Mouse (Mus musculus): Measurements from ENCODE around the gene Ccn2. TPM values are rescaled to one million over a fixed set of nuclear protein-coding genes. Genes with fewer than 3 reads are reported as not detected.

Gene Ccn2
- polyA plus RNA-seq, 1 experiment from 2014 or later: 29.5 TPM

GRCm38 (mm10) chr10:24593556-24593955 is 1.7 kb upstream of the Ccn2 start:
- Histone ChIP-seq H3K4me3 (ENCODE audit: control insufficient read depth in 1 of 2, insufficient read depth in 1 of 2, low read depth in 1 of 2, low read length in 2 of 2) (no peak overlapping the region), H3K9me3 (ENCODE audit: control insufficient read depth, low read length) (no peaks in the 10 kb centered on the region), H3K27ac (replicated peaks in 1 of 2; ENCODE audit: control insufficient read depth in 1 of 2, insufficient read depth in 1 of 2, low read depth in 2 of 2, low read length in 2 of 2) (peak overlapping the region; percentile 89 to 92; a peak in 3 of 4 replicates), H3K36me3 (ENCODE audit: control insufficient read depth, insufficient read depth, low read length) (peaks cover 16% of the 10 kb centered on the region), H3K4me1 (ENCODE audit: control insufficient read depth in 2 of 2, insufficient read depth in 2 of 2, low read length in 2 of 2) (peaks cover 13 to 32% of the 10 kb centered on the region in 2 experiments), H3K9ac (ENCODE audit: low read length) (peak overlapping the region; percentile 89), H3K4me2 (ENCODE audit: low read length) (peak overlapping the region; percentile 84), H3K27me3 (ENCODE audit: control insufficient read depth, insufficient read depth, low read length) (no peaks in the 10 kb centered on the region)
- 24% methylated on average over 4 of the region's 4 CpGs for WGBS
- peak; percentile 45; the same call in 1 of the 2 replicates for ATAC-seq (ENCODE audit: insufficient number of reproducible peaks, insufficient read depth, low FRiP score, low read depth)

DNA sequence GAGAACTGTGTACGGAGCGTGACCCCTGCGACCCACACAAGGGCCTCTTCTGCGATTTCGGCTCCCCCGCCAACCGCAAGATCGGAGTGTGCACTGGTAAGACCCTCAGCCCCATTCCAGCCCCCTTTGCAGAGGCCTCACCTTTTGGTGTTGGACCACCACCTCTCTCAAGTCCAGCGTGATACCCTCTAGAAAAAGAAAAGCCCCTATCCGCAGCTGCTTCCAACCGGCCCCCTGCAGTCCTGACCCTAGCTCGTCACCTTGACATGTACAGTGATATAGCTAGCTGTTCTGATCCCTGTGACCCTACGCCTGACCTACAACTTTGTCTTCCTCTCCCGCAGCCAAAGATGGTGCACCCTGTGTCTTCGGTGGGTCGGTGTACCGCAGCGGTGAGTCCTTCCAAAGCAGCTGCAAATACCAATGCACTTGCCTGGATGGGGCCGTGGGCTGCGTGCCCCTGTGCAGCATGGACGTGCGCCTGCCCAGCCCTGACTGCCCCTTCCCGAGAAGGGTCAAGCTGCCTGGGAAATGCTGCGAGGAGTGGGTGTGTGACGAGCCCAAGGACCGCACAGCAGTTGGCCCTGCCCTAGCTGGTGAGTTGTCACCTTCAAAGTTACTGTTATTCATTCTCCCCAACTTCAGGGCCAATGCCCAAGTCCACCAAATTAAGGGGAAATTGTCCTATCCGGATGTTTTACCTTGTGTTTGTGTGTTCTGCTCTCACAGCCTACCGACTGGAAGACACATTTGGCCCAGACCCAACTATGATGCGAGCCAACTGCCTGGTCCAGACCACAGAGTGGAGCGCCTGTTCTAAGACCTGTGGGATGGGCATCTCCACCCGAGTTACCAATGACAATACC is 994 bp downstream of the Ccn2 start:
- 5% methylated on average over 31 of the region's 31 CpGs for WGBS
- Histone ChIP-seq H3K4me2 (ENCODE audit: low read length) (peak overlapping the region; percentile 84), H3K27me3 (ENCODE audit: control insufficient read depth, insufficient read depth, low read length) (no peaks in the 10 kb centered on the region), H3K9ac (ENCODE audit: low read length) (peak overlapping the region; percentile 89), H3K9me3 (ENCODE audit: control insufficient read depth, low read length) (no peaks in the 10 kb centered on the region), H3K4me3 (ENCODE audit: control insufficient read depth in 1 of 2, insufficient read depth in 1 of 2, low read depth in 1 of 2, low read length in 2 of 2) (peak overlapping the region; percentile 64 to 65), H3K36me3 (ENCODE audit: control insufficient read depth, insufficient read depth, low read length) (peaks cover 19% of the 10 kb centered on the region), H3K4me1 (ENCODE audit: control insufficient read depth in 2 of 2, insufficient read depth in 2 of 2, low read length in 2 of 2) (peaks cover 13 to 32% of the 10 kb centered on the region in 2 experiments), H3K27ac (replicated peaks in 1 of 2; ENCODE audit: control insufficient read depth in 1 of 2, insufficient read depth in 1 of 2, low read depth in 2 of 2, low read length in 2 of 2) (peak overlapping the region; percentile 84 to 97)
- peak; percentile 9; the same call in 1 of the 2 replicates for ATAC-seq (ENCODE audit: insufficient number of reproducible peaks, insufficient read depth, low FRiP score, low read depth)

DNA sequence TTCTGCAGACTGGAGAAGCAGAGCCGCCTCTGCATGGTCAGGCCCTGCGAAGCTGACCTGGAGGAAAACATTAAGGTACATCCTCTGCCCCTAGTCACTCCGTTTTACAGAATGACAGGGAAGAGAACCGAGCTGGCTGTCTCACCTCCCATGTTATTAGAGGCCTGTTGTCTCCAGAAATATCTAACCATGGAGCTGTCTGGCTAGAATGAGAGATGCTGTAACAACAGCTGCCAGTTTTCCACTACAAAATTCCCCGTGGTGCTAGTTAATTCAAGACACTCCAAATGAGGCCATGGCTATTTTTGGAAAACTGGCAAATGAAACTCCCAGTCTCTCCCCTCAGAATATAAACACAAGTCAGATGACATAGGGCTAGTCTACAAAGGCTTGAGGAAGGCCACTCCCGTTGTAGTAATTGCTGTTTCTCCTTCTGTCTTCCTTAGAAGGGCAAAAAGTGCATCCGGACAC is 1.7 kb downstream of the Ccn2 start:
- peak overlapping the region; percentile 84 for H3K4me2 ChIP-seq (ENCODE audit: low read length)
- no peaks in the 10 kb centered on the region for H3K9me3 ChIP-seq (ENCODE audit: control insufficient read depth, low read length)
- ATAC-seq (ENCODE audit: insufficient number of reproducible peaks, insufficient read depth, low FRiP score, low read depth): no peak
- WGBS: 24% methylated on average over 7 of the region's 7 CpGs
- H3K27me3 ChIP-seq (ENCODE audit: control insufficient read depth, insufficient read depth, low read length): no peaks in the 10 kb centered on the region
- peak overlapping the region; percentile 84 to 97 for H3K27ac ChIP-seq (replicated peaks in 1 of 2; ENCODE audit: control insufficient read depth in 1 of 2, insufficient read depth in 1 of 2, low read depth in 2 of 2, low read length in 2 of 2)
- H3K36me3 ChIP-seq (ENCODE audit: control insufficient read depth, insufficient read depth, low read length): peaks cover 19% of the 10 kb centered on the region
- H3K4me1 ChIP-seq (ENCODE audit: control insufficient read depth in 2 of 2, insufficient read depth in 2 of 2, low read length in 2 of 2): peaks cover 13 to 32% of the 10 kb centered on the region in 2 experiments
- peak overlapping the region; percentile 64 to 65 for H3K4me3 ChIP-seq (ENCODE audit: control insufficient read depth in 1 of 2, insufficient read depth in 1 of 2, low read depth in 1 of 2, low read length in 2 of 2)
- peak overlapping the region; percentile 89 for H3K9ac ChIP-seq (ENCODE audit: low read length)

DNA sequence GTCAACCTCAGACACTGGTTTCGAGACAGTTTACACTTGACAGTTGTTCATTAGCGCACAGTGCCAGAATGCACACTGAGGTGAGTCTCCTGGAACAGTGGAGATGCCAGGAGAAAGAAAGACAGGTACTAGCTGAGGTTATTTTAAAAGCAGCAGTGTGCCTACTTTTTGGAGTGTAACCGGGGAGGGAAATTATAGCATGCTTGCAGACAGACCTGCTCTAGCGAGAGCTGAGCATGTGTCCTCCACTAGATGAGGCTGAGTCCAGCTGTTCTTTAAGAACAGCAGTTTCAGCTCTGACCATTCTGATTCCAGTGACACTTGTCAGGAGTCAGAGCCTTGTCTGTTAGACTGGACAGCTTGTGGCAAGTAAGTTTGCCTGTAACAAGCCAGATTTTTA is 2.5 kb downstream of the Ccn2 start:
- Histone ChIP-seq H3K4me3 (ENCODE audit: control insufficient read depth in 1 of 2, insufficient read depth in 1 of 2, low read depth in 1 of 2, low read length in 2 of 2) (peak overlapping the region; percentile 64 to 65; a peak in 3 of 4 replicates), H3K4me1 (ENCODE audit: control insufficient read depth in 2 of 2, insufficient read depth in 2 of 2, low read length in 2 of 2) (peaks cover 11 to 31% of the 10 kb centered on the region in 2 experiments), H3K36me3 (ENCODE audit: control insufficient read depth, insufficient read depth, low read length) (peaks cover 19% of the 10 kb centered on the region), H3K27me3 (ENCODE audit: control insufficient read depth, insufficient read depth, low read length) (no peaks in the 10 kb centered on the region), H3K4me2 (ENCODE audit: low read length) (peak overlapping the region; percentile 84), H3K9ac (ENCODE audit: low read length) (peak overlapping the region; percentile 89), H3K9me3 (ENCODE audit: control insufficient read depth, low read length) (no peaks in the 10 kb centered on the region), H3K27ac (replicated peaks in 1 of 2; ENCODE audit: control insufficient read depth in 1 of 2, insufficient read depth in 1 of 2, low read depth in 2 of 2, low read length in 2 of 2) (peak overlapping the region; percentile 84 to 97)
- 64% methylated on average over 4 of the region's 4 CpGs for WGBS
- no peak for ATAC-seq (ENCODE audit: insufficient number of reproducible peaks, insufficient read depth, low FRiP score, low read depth)

DNA sequence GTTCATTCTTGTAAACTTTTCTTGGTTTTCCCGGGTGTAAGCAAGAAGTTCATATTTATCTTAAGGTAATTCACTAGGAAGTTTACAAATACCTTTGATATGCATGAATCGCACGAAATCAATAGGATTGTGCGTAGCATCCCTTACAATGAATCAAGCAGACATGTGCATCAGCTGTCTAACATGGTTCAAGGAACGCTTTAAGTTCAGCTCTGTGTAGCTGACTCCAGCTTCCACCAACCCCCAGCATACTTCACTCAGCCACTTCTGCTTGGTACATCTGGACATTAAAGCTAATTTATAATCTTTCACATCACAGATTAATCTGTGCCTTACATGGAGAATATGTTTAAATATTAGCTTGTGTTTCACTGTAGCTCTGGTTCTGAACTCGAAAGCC is 3.5 kb downstream of the Ccn2 start:
- H3K4me2 ChIP-seq (ENCODE audit: low read length): peak overlapping the region; percentile 84
- peaks cover 6 to 22% of the 10 kb centered on the region in 2 experiments for H3K4me1 ChIP-seq (ENCODE audit: control insufficient read depth in 2 of 2, insufficient read depth in 2 of 2, low read length in 2 of 2)
- H3K27me3 ChIP-seq (ENCODE audit: control insufficient read depth, insufficient read depth, low read length): no peaks in the 10 kb centered on the region
- peak overlapping the region; percentile 89; the same call in 1 of the 2 replicates for H3K9ac ChIP-seq (ENCODE audit: low read length)
- no peak overlapping the region for H3K4me3 ChIP-seq (ENCODE audit: control insufficient read depth in 1 of 2, insufficient read depth in 1 of 2, low read depth in 1 of 2, low read length in 2 of 2)
- no peak overlapping the region for H3K27ac ChIP-seq (replicated peaks in 1 of 2; ENCODE audit: control insufficient read depth in 1 of 2, insufficient read depth in 1 of 2, low read depth in 2 of 2, low read length in 2 of 2)
- peaks cover 19% of the 10 kb centered on the region for H3K36me3 ChIP-seq (ENCODE audit: control insufficient read depth, insufficient read depth, low read length)
- 87% methylated on average over 6 of the region's 6 CpGs for WGBS
- H3K9me3 ChIP-seq (ENCODE audit: control insufficient read depth, low read length): no peaks in the 10 kb centered on the region
- ATAC-seq (ENCODE audit: insufficient number of reproducible peaks, insufficient read depth, low FRiP score, low read depth): no peak

DNA sequence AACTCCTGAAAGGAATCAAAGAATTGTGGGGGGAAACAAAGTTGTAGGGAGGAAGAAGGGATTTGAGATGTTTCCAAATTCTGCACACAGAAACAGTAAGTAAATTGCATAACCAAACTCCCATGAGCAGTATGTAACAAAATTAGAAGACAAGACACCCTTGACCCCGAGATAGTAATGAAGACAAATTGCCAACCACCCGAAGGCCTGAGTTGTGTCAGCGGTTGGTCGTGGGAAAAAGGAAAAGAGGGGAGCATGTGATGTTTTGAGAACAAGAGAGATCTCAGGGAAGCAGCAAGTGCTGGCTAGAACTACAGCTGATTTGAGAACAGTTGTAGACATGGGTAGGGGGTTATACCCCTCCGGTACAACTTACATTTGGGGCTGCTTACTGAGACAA is 4.6 kb downstream of the Ccn2 start:
- ATAC-seq (ENCODE audit: insufficient number of reproducible peaks, insufficient read depth, low FRiP score, low read depth): no peak
- no peak overlapping the region for H3K27ac ChIP-seq (replicated peaks in 1 of 2; ENCODE audit: control insufficient read depth in 1 of 2, insufficient read depth in 1 of 2, low read depth in 2 of 2, low read length in 2 of 2)
- H3K36me3 ChIP-seq (ENCODE audit: control insufficient read depth, insufficient read depth, low read length): peaks cover 19% of the 10 kb centered on the region
- no peaks in the 10 kb centered on the region for H3K27me3 ChIP-seq (ENCODE audit: control insufficient read depth, insufficient read depth, low read length)
- no peaks in the 10 kb centered on the region for H3K9me3 ChIP-seq (ENCODE audit: control insufficient read depth, low read length)
- no peak overlapping the region for H3K4me2 ChIP-seq (ENCODE audit: low read length)
- peaks cover 6 to 12% of the 10 kb centered on the region in 2 experiments for H3K4me1 ChIP-seq (ENCODE audit: control insufficient read depth in 2 of 2, insufficient read depth in 2 of 2, low read length in 2 of 2)
- 58% methylated on average over 5 of the region's 5 CpGs for WGBS
- no peak overlapping the region for H3K9ac ChIP-seq (ENCODE audit: low read length)
- no peak overlapping the region for H3K4me3 ChIP-seq (ENCODE audit: control insufficient read depth in 1 of 2, insufficient read depth in 1 of 2, low read depth in 1 of 2, low read length in 2 of 2)

GRCm38 (mm10) chr10:24603035-24603434 is 7.8 kb downstream of the Ccn2 start:
- H3K4me3 ChIP-seq (ENCODE audit: control insufficient read depth in 1 of 2, insufficient read depth in 1 of 2, low read depth in 1 of 2, low read length in 2 of 2): no peak overlapping the region
- no peak overlapping the region for H3K27ac ChIP-seq (replicated peaks in 1 of 2; ENCODE audit: control insufficient read depth in 1 of 2, insufficient read depth in 1 of 2, low read depth in 2 of 2, low read length in 2 of 2)
- WGBS: 74% methylated on average over 2 of the region's 2 CpGs
- H3K4me2 ChIP-seq (ENCODE audit: low read length): no peak overlapping the region
- H3K27me3 ChIP-seq (ENCODE audit: control insufficient read depth, insufficient read depth, low read length): no peaks in the 10 kb centered on the region
- no peak overlapping the region for H3K9ac ChIP-seq (ENCODE audit: low read length)
- H3K36me3 ChIP-seq (ENCODE audit: control insufficient read depth, insufficient read depth, low read length): peaks cover 7% of the 10 kb centered on the region
- no peaks in the 10 kb centered on the region for H3K9me3 ChIP-seq (ENCODE audit: control insufficient read depth, low read length)
- no peak for ATAC-seq (ENCODE audit: insufficient number of reproducible peaks, insufficient read depth, low FRiP score, low read depth)
- peaks cover 0 to 4% of the 10 kb centered on the region in 2 experiments; a peak in 2 of 4 replicates for H3K4me1 ChIP-seq (ENCODE audit: control insufficient read depth in 2 of 2, insufficient read depth in 2 of 2, low read length in 2 of 2)
